Mouse (Mus musculus) cerebellum, adult 2 months (tissue): ENCODE measurements around the gene Larp4b. TPM values are rescaled to one million over a fixed set of nuclear protein-coding genes. Genes with fewer than 3 reads are reported as not detected.

Experiments
- DNase-seq, 2 experiments: peaks; one replicate each; pipeline ENCODE4 v3.0.0; 2021
- H3K27ac ChIP-seq: fragments of 200-500 bp; 2 replicates; pipeline ENCODE4 v1.5.1; 2012; ENCODE audit warnings: low read length, control low read depth, inconsistent platforms; ENCODE audit not compliant: insufficient read depth
- H3K27me3 ChIP-seq: fragments of 200-500 bp; 2 replicates; pipeline ENCODE4 v1.6.1; 2012; ENCODE audit warnings: inconsistent platforms, mild to moderate bottlenecking, low read length, moderate library complexity; ENCODE audit not compliant: control insufficient read depth, insufficient read depth
- H3K4me1 ChIP-seq: fragments of 200-500 bp; 2 replicates; pipeline ENCODE4 v1.6.1; 2011; ENCODE audit warnings: low read length; ENCODE audit not compliant: control insufficient read depth, insufficient read depth
- H3K4me3 ChIP-seq: fragments of 200-500 bp; replicated peaks from 2 replicates; pipeline ENCODE3; 2011; ENCODE audit warnings: mild to moderate bottlenecking, low read depth, low read length, control low read depth; ENCODE audit not compliant: insufficient read depth
- CTCF ChIP-seq: fragments of 200-500 bp; IDR thresholded peaks from 2 replicates; pipeline ENCODE4 v1.5.1; 2011; ENCODE audit warnings: low read depth, mild to moderate bottlenecking, control low read depth, low read length, moderate library complexity, borderline replicate concordance; ENCODE audit not compliant: insufficient read depth
- POLR2A ChIP-seq: fragments of 200-500 bp; IDR thresholded peaks from 2 replicates; pipeline ENCODE4 v1.6.1; 2011; ENCODE audit warnings: low read length, control low read depth, borderline replicate concordance; ENCODE audit not compliant: insufficient read depth
- WGBS: fragments of 180-500 bp; shearing (Covaris S2); methylation state at CpG from one replicate; pipeline ENCODE4 v1.1.7; 2018; 5-methylcytosine and 5-hydroxymethylcytosine counted together
- polyA plus RNA-seq: library from polyadenylated mRNA; depleted of rRNA; stranded (reverse); fragments of >200 nt; gene quantifications from 2 replicates; pipeline ENCODE4 v1.2.3, GENCODE M21; 2012

Gene Larp4b
- polyA plus RNA-seq, 1 experiment: 35.4 TPM

- no peak for DNase-seq
Measured at GRCm38 (mm10) chr13:9071008-9071407, 22.7 kb upstream of the Larp4b start.

DNA sequence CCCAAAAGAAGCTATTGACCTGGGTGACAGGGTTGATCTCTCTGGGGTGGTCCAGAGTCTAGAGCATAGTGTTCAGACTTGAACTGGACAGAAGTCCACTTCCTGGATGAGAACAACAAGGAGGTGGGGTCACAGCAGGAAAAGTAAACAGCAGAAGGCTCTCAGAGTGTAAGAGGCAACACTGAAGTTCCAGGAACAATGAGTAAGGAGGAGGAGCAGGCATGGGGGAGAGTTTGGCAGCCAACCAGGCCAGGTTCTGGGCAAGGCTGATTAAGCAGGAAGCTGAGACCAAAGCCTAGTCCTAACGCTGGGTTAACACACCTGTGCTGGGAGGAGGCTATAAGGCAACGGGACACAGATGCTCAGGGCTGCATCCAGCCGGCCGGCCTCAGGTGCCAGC lies 19.9 kb upstream of the Larp4b start:
- 70% methylated on average over 4 of the region's 4 CpGs for WGBS
- Histone ChIP-seq H3K4me1 (no peaks in the 10 kb centered on the region), H3K27ac (no peak overlapping the region), H3K4me3 (no peak overlapping the region), H3K27me3 (no peaks in the 10 kb centered on the region)
- TF ChIP-seq CTCF (no peak), POLR2A (no peak)
- no peak for DNase-seq

More at GRCm38 (mm10) chr13:9071008-9071407, 22.7 kb upstream of the Larp4b start:
- no peak overlapping the region for H3K27ac ChIP-seq
- no peak overlapping the region for H3K4me3 ChIP-seq
- no peaks in the 10 kb centered on the region for H3K27me3 ChIP-seq
- WGBS: 82% methylated on average over 9 of the region's 9 CpGs
- TF ChIP-seq POLR2A: no peak
- TF ChIP-seq CTCF: no peak
- H3K4me1 ChIP-seq: no peaks in the 10 kb centered on the region

DNA sequence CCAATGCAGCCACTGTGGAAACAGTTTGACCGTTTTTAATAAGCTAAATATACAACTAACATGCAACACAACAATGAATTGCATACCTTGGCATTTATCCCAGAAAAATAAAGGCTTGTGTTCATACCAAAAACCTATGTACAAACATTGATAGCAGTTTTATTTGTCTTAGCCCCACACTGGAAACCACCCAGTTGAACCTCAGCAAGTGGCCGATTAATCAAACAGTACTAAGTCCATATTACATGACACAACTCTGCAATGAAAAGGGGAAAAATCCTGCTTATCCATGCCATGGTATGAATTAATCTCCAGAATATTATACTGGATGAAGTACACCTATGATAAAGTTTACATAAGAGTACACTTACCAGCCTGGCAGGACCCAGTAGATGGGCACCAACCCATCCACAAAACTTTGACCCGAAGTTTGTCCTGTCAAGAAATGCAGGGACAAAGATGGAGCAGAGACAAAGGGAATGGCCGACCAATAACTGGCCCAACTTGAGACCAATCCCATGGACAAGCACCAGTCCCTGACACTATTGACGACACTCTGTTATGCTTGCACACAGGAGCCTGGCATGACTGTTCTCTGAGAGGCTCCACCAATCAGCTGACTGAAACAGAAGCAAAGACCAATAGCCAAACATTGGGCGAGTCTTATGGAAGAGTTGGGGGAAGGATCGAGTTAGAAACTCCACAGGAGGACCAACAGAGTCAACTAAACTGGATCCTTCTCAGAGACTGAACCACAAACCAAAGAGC lies 17.7 kb upstream of the Larp4b start:
- Histone ChIP-seq H3K27ac (no peak overlapping the region), H3K4me3 (no peak overlapping the region), H3K4me1 (no peaks in the 10 kb centered on the region), H3K27me3 (no peaks in the 10 kb centered on the region)
- no peak for DNase-seq
- 74% methylated on average over 7 of the region's 7 CpGs for WGBS
- TF ChIP-seq POLR2A: no peak
- TF ChIP-seq CTCF: no peak

- TF ChIP-seq POLR2A (no peak), CTCF (no peak)
- Histone ChIP-seq H3K27me3 (no peaks in the 10 kb centered on the region), H3K4me3 (no peak overlapping the region), H3K4me1 (no peaks in the 10 kb centered on the region), H3K27ac (no peak overlapping the region)
- 77% methylated on average over 14 of the region's 14 CpGs for WGBS
- no peak for DNase-seq
Measured at GRCm38 (mm10) chr13:9082128-9082883, 11.4 kb upstream of the Larp4b start.

DNA sequence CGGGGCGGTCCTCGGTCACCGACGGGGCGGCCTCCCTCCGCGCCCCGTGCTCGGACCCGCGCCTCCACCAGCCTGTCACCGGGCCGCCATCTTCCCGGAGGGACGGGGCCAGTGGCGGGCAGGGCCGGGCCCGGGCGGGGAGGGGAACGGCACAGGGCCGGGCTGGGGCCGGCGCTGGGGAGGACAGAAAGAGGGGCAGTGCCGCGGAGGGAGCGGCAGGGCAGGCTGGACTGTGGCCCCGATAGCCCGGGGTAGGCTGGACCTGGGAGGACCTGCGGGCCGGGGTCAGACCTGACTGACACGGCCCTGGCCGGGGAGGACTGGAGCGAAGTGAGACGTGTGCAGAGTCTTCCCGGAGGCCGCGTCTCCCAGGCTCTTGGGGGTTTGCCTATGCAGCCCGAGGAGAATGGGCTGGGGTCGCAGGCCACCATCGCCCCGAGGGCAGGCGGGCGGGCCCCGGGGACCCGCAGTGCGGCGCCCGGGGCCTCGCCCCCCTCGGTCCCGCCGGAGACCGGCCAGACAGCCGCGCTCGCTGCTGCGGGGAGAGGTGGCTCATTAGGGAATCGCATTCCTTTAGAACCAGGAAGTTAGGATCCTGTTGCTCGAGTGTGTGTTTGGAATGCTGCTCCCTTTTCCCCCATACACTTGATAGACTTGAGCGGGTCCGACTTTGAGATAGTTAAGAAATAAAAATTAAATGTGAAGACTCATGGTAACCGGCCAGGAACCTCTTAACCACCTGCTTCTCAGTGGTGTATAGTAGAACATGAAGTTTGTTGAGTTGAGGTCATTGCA lies 702 bp downstream of the Larp4b start:
- no peaks in the 10 kb centered on the region for H3K27me3 ChIP-seq
- peak; percentile 44 to 53 for DNase-seq
- H3K4me3 ChIP-seq: peak overlapping the region; percentile 81
- peak overlapping the region; percentile 70; the same call in 1 of the 2 replicates for H3K27ac ChIP-seq
- WGBS: under 1% methylated on average over 63 of the region's 63 CpGs
- no peaks in the 10 kb centered on the region for H3K4me1 ChIP-seq
- no peak for TF ChIP-seq POLR2A
- no peak for TF ChIP-seq CTCF

DNA sequence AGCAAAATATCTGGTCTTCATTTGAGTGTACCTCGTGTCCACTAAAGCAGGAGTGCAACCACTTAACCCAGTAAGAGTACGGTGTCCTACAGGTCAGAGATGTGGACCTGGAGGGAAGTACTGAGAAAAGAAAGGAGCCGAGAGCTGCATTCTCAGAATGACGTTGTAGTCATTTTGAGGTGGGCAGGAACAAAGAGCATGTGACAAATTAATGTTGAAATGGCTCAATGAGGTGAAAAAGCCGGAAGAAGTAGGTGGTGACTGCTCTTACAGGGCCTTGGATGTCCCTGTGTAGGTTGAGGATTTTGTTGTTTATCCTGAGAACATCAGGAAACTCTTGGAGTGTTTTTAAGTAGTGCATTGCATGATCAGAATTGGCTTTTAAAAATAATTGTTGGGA lies 5.6 kb downstream of the Larp4b start:
- no peak for DNase-seq
- WGBS: 53% methylated on average over 5 of the region's 5 CpGs
- no peak overlapping the region for H3K27ac ChIP-seq
- TF ChIP-seq POLR2A (no peak), CTCF (no peak)
- no peaks in the 10 kb centered on the region for H3K27me3 ChIP-seq
- H3K4me1 ChIP-seq: no peaks in the 10 kb centered on the region; the same call in 1 of the 2 replicates
- H3K4me3 ChIP-seq: no peak overlapping the region

DNA sequence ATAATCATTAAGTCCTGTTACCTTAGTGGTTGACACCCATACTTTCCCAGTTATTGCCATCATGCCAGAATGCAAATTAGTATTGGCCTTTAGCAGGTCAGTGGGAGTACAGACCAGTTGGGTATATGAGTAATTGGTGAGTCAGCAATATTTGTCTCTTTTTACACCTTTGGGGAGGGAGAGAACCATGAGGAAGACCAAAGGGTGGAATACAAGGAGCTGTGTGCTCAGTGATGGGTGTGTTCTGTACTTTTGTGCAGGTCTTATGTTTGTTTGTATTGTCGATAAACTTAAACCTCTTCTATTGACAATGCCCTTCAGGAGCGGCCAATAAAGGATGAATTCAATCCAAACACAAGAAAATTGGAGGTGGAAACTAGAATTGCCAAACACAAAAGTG lies 6.8 kb downstream of the Larp4b start:
- TF ChIP-seq CTCF: no peak
- TF ChIP-seq POLR2A: no peak
- Histone ChIP-seq H3K27me3 (no peaks in the 10 kb centered on the region), H3K27ac (no peak overlapping the region), H3K4me1 (peaks cover 2% of the 10 kb centered on the region; the same call in 1 of the 2 replicates), H3K4me3 (no peak overlapping the region)
- WGBS: 87% methylated on average over 2 of the region's 2 CpGs
- no peak for DNase-seq

GRCm38 (mm10) chr13:9106246-9106645 lies 12.6 kb downstream of the Larp4b start:
- no peak overlapping the region for H3K27ac ChIP-seq
- peaks cover 16% of the 10 kb centered on the region; the same call in 1 of the 2 replicates for H3K4me1 ChIP-seq
- TF ChIP-seq POLR2A (no peak), CTCF (no peak)
- peak; percentile 33 to 62 for DNase-seq
- H3K4me3 ChIP-seq: no peak overlapping the region
- H3K27me3 ChIP-seq: no peaks in the 10 kb centered on the region
- 4% methylated on average over 5 of the region's 5 CpGs for WGBS
